Mouse (Mus musculus): ENCODE measurements around the gene Bag1. TPM values are rescaled to one million over a fixed set of nuclear protein-coding genes. Genes with fewer than 3 reads are reported as not detected.

The Bag1 gene
- polyA plus RNA-seq, 1 experiment from 2014 or later, result 191 TPM

- 90% methylated on average over 4 of the region's 4 CpGs for WGBS
- Histone ChIP-seq H3K4me2 (ENCODE audit: low read length) (no peak overlapping the region), H3K36me3 (ENCODE audit: control insufficient read depth, insufficient read depth, low read length) (no peaks in the 10 kb centered on the region), H3K4me1 (ENCODE audit: control insufficient read depth, insufficient read depth, low read depth, low read length) (no peaks in the 10 kb centered on the region), H3K27ac (ENCODE audit: low read depth, low read length) (no peak overlapping the region), H3K4me3 (ENCODE audit: low read length) (no peak overlapping the region), H3K9me3 (ENCODE audit: control insufficient read depth, low read length) (peaks cover 2% of the 10 kb centered on the region; the same call in 1 of the 2 replicates), H3K9ac (ENCODE audit: low read depth, low read length) (no peak overlapping the region), H3K27me3 (replicated peaks; ENCODE audit: control insufficient read depth, insufficient read depth, low read length) (no peaks in the 10 kb centered on the region)
- ATAC-seq, result no peak
Observed at GRCm38 (mm10) chr4:40900612-40901011, 47.5 kb downstream of the Bag1 start.

GRCm38 (mm10) chr4:40900071-40900470 lies 48.0 kb downstream of the Bag1 start:
- ATAC-seq, result no peak
- H3K4me2 ChIP-seq (ENCODE audit: low read length), result no peak overlapping the region
- 93% methylated on average over 3 of the region's 3 CpGs for WGBS
- H3K9ac ChIP-seq (ENCODE audit: low read depth, low read length), result no peak overlapping the region
- no peak overlapping the region for H3K4me3 ChIP-seq (ENCODE audit: low read length)
- H3K36me3 ChIP-seq (ENCODE audit: control insufficient read depth, insufficient read depth, low read length), result no peaks in the 10 kb centered on the region
- H3K27me3 ChIP-seq (replicated peaks; ENCODE audit: control insufficient read depth, insufficient read depth, low read length), result no peaks in the 10 kb centered on the region
- no peaks in the 10 kb centered on the region for H3K4me1 ChIP-seq (ENCODE audit: control insufficient read depth, insufficient read depth, low read depth, low read length)
- no peak overlapping the region for H3K27ac ChIP-seq (ENCODE audit: low read depth, low read length)
- H3K9me3 ChIP-seq (ENCODE audit: control insufficient read depth, low read length), result peaks cover 2% of the 10 kb centered on the region; the same call in 1 of the 2 replicates

- Histone ChIP-seq H3K4me3 (ENCODE audit: low read length) (no peak overlapping the region), H3K27me3 (replicated peaks; ENCODE audit: control insufficient read depth, insufficient read depth, low read length) (no peaks in the 10 kb centered on the region), H3K4me2 (ENCODE audit: low read length) (no peak overlapping the region), H3K27ac (ENCODE audit: low read depth, low read length) (no peak overlapping the region), H3K9me3 (ENCODE audit: control insufficient read depth, low read length) (peaks cover 2% of the 10 kb centered on the region; the same call in 1 of the 2 replicates), H3K4me1 (ENCODE audit: control insufficient read depth, insufficient read depth, low read depth, low read length) (no peaks in the 10 kb centered on the region), H3K36me3 (ENCODE audit: control insufficient read depth, insufficient read depth, low read length) (no peaks in the 10 kb centered on the region), H3K9ac (ENCODE audit: low read depth, low read length) (no peak overlapping the region)
- ATAC-seq, result no peak
- 64% methylated on average over 2 of the region's 2 CpGs for WGBS
Observed at GRCm38 (mm10) chr4:40899264-40899663, 48.8 kb downstream of the Bag1 start.

GRCm38 (mm10) chr4:40898476-40899044 lies 49.5 kb downstream of the Bag1 start:
- Histone ChIP-seq H3K4me1 (ENCODE audit: control insufficient read depth, insufficient read depth, low read depth, low read length) (no peaks in the 10 kb centered on the region), H3K9me3 (ENCODE audit: control insufficient read depth, low read length) (peaks cover 2% of the 10 kb centered on the region; the same call in 1 of the 2 replicates), H3K36me3 (ENCODE audit: control insufficient read depth, insufficient read depth, low read length) (no peaks in the 10 kb centered on the region), H3K4me3 (ENCODE audit: low read length) (no peak overlapping the region), H3K4me2 (ENCODE audit: low read length) (no peak overlapping the region), H3K27ac (ENCODE audit: low read depth, low read length) (no peak overlapping the region), H3K27me3 (replicated peaks; ENCODE audit: control insufficient read depth, insufficient read depth, low read length) (no peaks in the 10 kb centered on the region), H3K9ac (ENCODE audit: low read depth, low read length) (no peak overlapping the region)
- 87% methylated on average over 6 of the region's 6 CpGs for WGBS
- ATAC-seq, result no peak

GRCm38 (mm10) chr4:40895646-40896045 lies 52.4 kb downstream of the Bag1 start:
- H3K27me3 ChIP-seq (replicated peaks; ENCODE audit: control insufficient read depth, insufficient read depth, low read length), result no peaks in the 10 kb centered on the region
- H3K4me2 ChIP-seq (ENCODE audit: low read length), result no peak overlapping the region
- H3K36me3 ChIP-seq (ENCODE audit: control insufficient read depth, insufficient read depth, low read length), result no peaks in the 10 kb centered on the region
- no peaks in the 10 kb centered on the region for H3K4me1 ChIP-seq (ENCODE audit: control insufficient read depth, insufficient read depth, low read depth, low read length)
- H3K4me3 ChIP-seq (ENCODE audit: low read length), result no peak overlapping the region
- peaks cover 2% of the 10 kb centered on the region; the same call in 1 of the 2 replicates for H3K9me3 ChIP-seq (ENCODE audit: control insufficient read depth, low read length)
- 95% methylated on average over 2 of the region's 2 CpGs for WGBS
- H3K27ac ChIP-seq (ENCODE audit: low read depth, low read length), result no peak overlapping the region
- no peak for ATAC-seq
- H3K9ac ChIP-seq (ENCODE audit: low read depth, low read length), result no peak overlapping the region

- 92% methylated on average over 3 of the region's 3 CpGs for WGBS
- Histone ChIP-seq H3K36me3 (ENCODE audit: control insufficient read depth, insufficient read depth, low read length) (no peaks in the 10 kb centered on the region), H3K9me3 (ENCODE audit: control insufficient read depth, low read length) (no peaks in the 10 kb centered on the region), H3K4me3 (ENCODE audit: low read length) (no peak overlapping the region), H3K9ac (ENCODE audit: low read depth, low read length) (no peak overlapping the region), H3K4me1 (ENCODE audit: control insufficient read depth, insufficient read depth, low read depth, low read length) (no peaks in the 10 kb centered on the region), H3K27ac (ENCODE audit: low read depth, low read length) (no peak overlapping the region), H3K4me2 (ENCODE audit: low read length) (no peak overlapping the region), H3K27me3 (replicated peaks; ENCODE audit: control insufficient read depth, insufficient read depth, low read length) (no peaks in the 10 kb centered on the region)
- ATAC-seq, result no peak
Observed at GRCm38 (mm10) chr4:40895118-40895517, 53.0 kb downstream of the Bag1 start.

GRCm38 (mm10) chr4:40891206-40891605 lies 56.9 kb downstream of the Bag1 start:
- H3K9me3 ChIP-seq (ENCODE audit: control insufficient read depth, low read length), result no peaks in the 10 kb centered on the region
- H3K4me1 ChIP-seq (ENCODE audit: control insufficient read depth, insufficient read depth, low read depth, low read length), result no peaks in the 10 kb centered on the region
- no peaks in the 10 kb centered on the region for H3K36me3 ChIP-seq (ENCODE audit: control insufficient read depth, insufficient read depth, low read length)
- H3K27me3 ChIP-seq (replicated peaks; ENCODE audit: control insufficient read depth, insufficient read depth, low read length), result no peaks in the 10 kb centered on the region
- no peak overlapping the region for H3K4me2 ChIP-seq (ENCODE audit: low read length)
- no peak for ATAC-seq
- H3K27ac ChIP-seq (ENCODE audit: low read depth, low read length), result no peak overlapping the region
- no peak overlapping the region for H3K9ac ChIP-seq (ENCODE audit: low read depth, low read length)
- WGBS, result 72% methylated on average over 5 of the region's 5 CpGs
- H3K4me3 ChIP-seq (ENCODE audit: low read length), result no peak overlapping the region

- H3K9me3 ChIP-seq (ENCODE audit: control insufficient read depth, low read length), result no peaks in the 10 kb centered on the region
- no peak overlapping the region for H3K4me3 ChIP-seq (ENCODE audit: low read length)
- ATAC-seq, result no peak
- H3K4me2 ChIP-seq (ENCODE audit: low read length), result no peak overlapping the region
- 85% methylated on average over 4 of the region's 4 CpGs for whole genome bisulfite sequencing
- no peaks in the 10 kb centered on the region for H3K4me1 ChIP-seq (ENCODE audit: control insufficient read depth, insufficient read depth, low read depth, low read length)
- no peaks in the 10 kb centered on the region for H3K36me3 ChIP-seq (ENCODE audit: control insufficient read depth, insufficient read depth, low read length)
- H3K27me3 ChIP-seq (replicated peaks; ENCODE audit: control insufficient read depth, insufficient read depth, low read length), result no peaks in the 10 kb centered on the region
- H3K9ac ChIP-seq (ENCODE audit: low read depth, low read length), result no peak overlapping the region
- H3K27ac ChIP-seq (ENCODE audit: low read depth, low read length), result no peak overlapping the region
Observed at GRCm38 (mm10) chr4:40889983-40890382, 58.1 kb downstream of the Bag1 start.

GRCm38 (mm10) chr4:40889252-40889651 lies 58.8 kb downstream of the Bag1 start:
- no peaks in the 10 kb centered on the region for H3K4me1 ChIP-seq (ENCODE audit: control insufficient read depth, insufficient read depth, low read depth, low read length)
- H3K27me3 ChIP-seq (replicated peaks; ENCODE audit: control insufficient read depth, insufficient read depth, low read length), result no peaks in the 10 kb centered on the region
- H3K9me3 ChIP-seq (ENCODE audit: control insufficient read depth, low read length), result no peaks in the 10 kb centered on the region
- H3K4me3 ChIP-seq (ENCODE audit: low read length), result no peak overlapping the region
- no peak overlapping the region for H3K9ac ChIP-seq (ENCODE audit: low read depth, low read length)
- 70% methylated on average over 3 of the region's 3 CpGs for WGBS
- ATAC-seq, result no peak
- H3K4me2 ChIP-seq (ENCODE audit: low read length), result no peak overlapping the region
- H3K27ac ChIP-seq (ENCODE audit: low read depth, low read length), result no peak overlapping the region
- H3K36me3 ChIP-seq (ENCODE audit: control insufficient read depth, insufficient read depth, low read length), result no peaks in the 10 kb centered on the region

GRCm38 (mm10) chr4:40888839-40889238 lies 59.3 kb downstream of the Bag1 start:
- ATAC-seq, result no peak
- WGBS, result 85% methylated on average over 11 of the region's 11 CpGs

More at GRCm38 (mm10) chr4:40888839-40889238, 59.3 kb downstream of the Bag1 start:
- Histone ChIP-seq H3K27ac (ENCODE audit: low read depth, low read length) (no peak overlapping the region), H3K4me3 (ENCODE audit: low read length) (no peak overlapping the region), H3K36me3 (ENCODE audit: control insufficient read depth, insufficient read depth, low read length) (no peaks in the 10 kb centered on the region), H3K4me2 (ENCODE audit: low read length) (no peak overlapping the region), H3K4me1 (ENCODE audit: control insufficient read depth, insufficient read depth, low read depth, low read length) (no peaks in the 10 kb centered on the region), H3K9ac (ENCODE audit: low read depth, low read length) (no peak overlapping the region), H3K27me3 (replicated peaks; ENCODE audit: control insufficient read depth, insufficient read depth, low read length) (no peaks in the 10 kb centered on the region), H3K9me3 (ENCODE audit: control insufficient read depth, low read length) (no peaks in the 10 kb centered on the region)
